Mouse (Mus musculus): ENCODE measurements around the gene Csnk1g1. TPM values are rescaled to one million over a fixed set of nuclear protein-coding genes. Genes with fewer than 3 reads are reported as not detected.

The Csnk1g1 gene
- polyA plus RNA-seq, 1 experiment: 6.8 TPM

DNA sequence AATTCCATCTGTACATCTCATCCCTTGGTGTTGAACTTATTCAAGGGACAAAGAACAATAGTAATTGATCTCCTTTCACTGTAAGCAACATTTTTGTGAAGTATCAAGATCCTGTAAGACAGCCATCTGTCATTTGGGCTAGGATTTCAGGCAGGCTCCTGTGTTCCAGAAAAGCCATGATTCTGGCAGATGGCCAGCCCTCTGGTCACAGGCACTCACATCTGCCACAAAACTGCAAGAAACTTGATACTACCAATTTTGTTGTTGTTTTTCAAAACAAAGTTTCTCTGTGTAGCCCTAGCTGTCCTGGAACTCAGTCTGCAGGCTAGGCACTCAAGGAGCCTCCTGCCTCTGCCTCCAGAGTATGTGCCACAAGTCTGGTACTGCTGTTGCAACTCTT is 67.2 kb downstream of the Csnk1g1 start:
- Histone ChIP-seq H3K27me3 (ENCODE audit: control insufficient read depth, insufficient read depth, insufficient read length) (no peaks in the 10 kb centered on the region), H3K36me3 (ENCODE audit: control insufficient read depth, insufficient read depth) (no peaks in the 10 kb centered on the region), H3K4me3 (no peak overlapping the region), H3K4me2 (ENCODE audit: low read depth) (no peak overlapping the region), H3K79me2 (ENCODE audit: control insufficient read depth, insufficient read depth) (peaks cover 3% of the 10 kb centered on the region), H3ac (ENCODE audit: control insufficient read depth, insufficient read length) (no peak overlapping the region)
- TF ChIP-seq MYOD1 (IDR thresholded peaks at IDR 0.05; ENCODE audit: control insufficient read depth in 1 of 3, insufficient read length in 2 of 3, low read depth in 2 of 3) (no peak), USF1 (IDR thresholded peaks at IDR 0.05; ENCODE audit: low read depth) (no peak), POLR2AphosphoS2 (IDR thresholded peaks at IDR 0.05; ENCODE audit: insufficient read length, low read depth) (no peak), POLR2A (IDR thresholded peaks at IDR 0.05; ENCODE audit: insufficient read length, low read depth) (no peak), CEBPB (IDR thresholded peaks at IDR 0.05; ENCODE audit: insufficient read depth, poor library complexity, severe bottlenecking) (no peak), MAX (IDR thresholded peaks at IDR 0.05; ENCODE audit: low read depth) (no peak)

DNA sequence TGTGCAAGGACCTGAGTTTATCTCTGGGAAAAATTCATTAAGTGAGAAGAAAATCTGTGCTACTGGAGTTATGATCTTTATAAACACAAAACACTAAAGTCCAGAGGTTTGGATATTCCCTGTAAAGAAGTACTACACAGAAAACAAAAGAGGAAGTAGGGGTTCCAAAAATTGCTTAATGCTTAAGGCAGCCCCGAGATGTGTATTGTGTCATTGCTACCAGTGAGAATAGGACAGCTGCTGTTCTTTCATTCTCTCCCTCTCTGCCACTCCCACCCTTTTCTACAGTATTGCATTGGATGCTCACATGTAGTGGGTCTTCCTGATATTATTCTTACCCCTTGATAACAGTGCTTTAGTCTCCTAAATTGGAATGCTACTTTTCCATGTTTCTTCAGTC is 74.1 kb downstream of the Csnk1g1 start:
- H3K27me3 ChIP-seq (ENCODE audit: control insufficient read depth, insufficient read depth, insufficient read length): no peaks in the 10 kb centered on the region
- no peak overlapping the region for H3K4me2 ChIP-seq (ENCODE audit: low read depth)
- TF ChIP-seq E2F4 (IDR thresholded peaks at IDR 0.05; ENCODE audit: insufficient read depth): no peak
- TF ChIP-seq MYOG (IDR thresholded peaks at IDR 0.05; ENCODE audit: control insufficient read depth in 1 of 3, insufficient read depth in 1 of 3, insufficient read length in 2 of 3, low read depth in 2 of 3): no peak
- no peak for TF ChIP-seq POLR2A (IDR thresholded peaks at IDR 0.05; ENCODE audit: insufficient read length, low read depth)
- no peak for TF ChIP-seq POLR2AphosphoS2 (IDR thresholded peaks at IDR 0.05; ENCODE audit: insufficient read length, low read depth)
- TF ChIP-seq MYOD1 (IDR thresholded peaks at IDR 0.05; ENCODE audit: control insufficient read depth in 1 of 3, insufficient read length in 2 of 3, low read depth in 2 of 3): no peak
- TF ChIP-seq REST (IDR thresholded peaks at IDR 0.05; ENCODE audit: insufficient read depth, insufficient read length): no peak
- no peak for TF ChIP-seq MAX (IDR thresholded peaks at IDR 0.05; ENCODE audit: low read depth)
- H3K79me2 ChIP-seq (ENCODE audit: control insufficient read depth, insufficient read depth): peaks cover 3% of the 10 kb centered on the region
- H3K36me3 ChIP-seq (ENCODE audit: control insufficient read depth, insufficient read depth): no peaks in the 10 kb centered on the region
- no peak overlapping the region for H3ac ChIP-seq (ENCODE audit: control insufficient read depth, insufficient read length)
- no peak overlapping the region for H3K4me3 ChIP-seq

GRCm38 (mm10) chr9:65987021-65987420 is 78.3 kb downstream of the Csnk1g1 start:
- TF ChIP-seq TCF12 (IDR thresholded peaks at IDR 0.05; ENCODE audit: insufficient read depth, poor library complexity, severe bottlenecking): no peak
- H3K36me3 ChIP-seq (ENCODE audit: control insufficient read depth, insufficient read depth): no peaks in the 10 kb centered on the region

DNA sequence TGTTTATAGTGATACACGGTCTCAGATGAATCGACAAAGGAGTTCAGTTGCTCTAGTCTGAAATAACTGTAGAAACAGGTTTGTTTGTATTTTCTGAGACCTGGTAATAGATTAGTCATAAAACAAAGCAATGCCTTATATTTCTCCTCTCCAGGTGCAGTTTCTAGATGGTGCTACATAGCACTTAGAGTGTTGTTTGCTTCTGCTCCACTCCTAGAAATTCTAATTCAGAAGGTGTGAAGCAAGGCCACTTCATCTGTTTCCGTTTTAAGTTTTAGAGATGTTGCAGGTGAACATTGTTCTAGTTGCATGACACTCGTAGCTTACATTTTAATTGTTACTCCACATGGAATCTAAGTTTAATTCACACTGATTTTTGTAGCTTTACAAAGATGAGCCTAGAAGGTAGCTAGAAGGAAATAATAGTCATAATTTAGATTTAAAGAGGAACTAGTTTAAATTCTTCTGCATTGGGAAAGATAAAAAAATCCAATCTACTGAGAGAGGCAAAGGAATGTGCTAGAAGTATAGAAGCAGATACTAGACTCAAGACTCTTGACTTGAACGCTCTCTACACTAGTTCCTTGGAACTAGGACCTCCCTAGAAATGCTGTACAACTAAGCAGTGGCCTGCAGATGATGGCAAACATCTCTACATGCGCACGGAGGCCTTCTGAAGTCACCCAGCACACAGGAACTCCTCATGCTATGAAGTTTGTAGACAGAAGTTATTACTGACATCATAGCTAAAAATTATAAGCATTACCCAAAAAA is 87.1 kb downstream of the Csnk1g1 start:
- peaks cover 8% of the 10 kb centered on the region for H3K36me3 ChIP-seq (ENCODE audit: control insufficient read depth, insufficient read depth)
- no peak overlapping the region for H3ac ChIP-seq (ENCODE audit: control insufficient read depth, insufficient read length)
- H3K27me3 ChIP-seq (ENCODE audit: control insufficient read depth, insufficient read depth, insufficient read length): no peaks in the 10 kb centered on the region
- H3K4me2 ChIP-seq (ENCODE audit: low read depth): no peak overlapping the region
- peaks cover 4% of the 10 kb centered on the region for H3K79me2 ChIP-seq (ENCODE audit: control insufficient read depth, insufficient read depth)
- TF ChIP-seq SRF (IDR thresholded peaks at IDR 0.05; ENCODE audit: control insufficient read depth, insufficient read length, low read depth) (no peak), REST (IDR thresholded peaks at IDR 0.05; ENCODE audit: insufficient read depth, insufficient read length) (no peak), MAX (IDR thresholded peaks at IDR 0.05; ENCODE audit: low read depth) (no peak), POLR2AphosphoS2 (IDR thresholded peaks at IDR 0.05; ENCODE audit: insufficient read length, low read depth) (no peak), CEBPB (IDR thresholded peaks at IDR 0.05; ENCODE audit: insufficient read depth, poor library complexity, severe bottlenecking) (no peak), USF1 (IDR thresholded peaks at IDR 0.05; ENCODE audit: low read depth) (no peak), POLR2A (IDR thresholded peaks at IDR 0.05; ENCODE audit: insufficient read length, low read depth) (no peak), E2F4 (IDR thresholded peaks at IDR 0.05; ENCODE audit: insufficient read depth) (no peak), MYOG (IDR thresholded peaks at IDR 0.05; ENCODE audit: control insufficient read depth in 1 of 3, insufficient read depth in 1 of 3, insufficient read length in 2 of 3, low read depth in 2 of 3) (no peak), MYOD1 (IDR thresholded peaks at IDR 0.05; ENCODE audit: control insufficient read depth in 1 of 3, insufficient read length in 2 of 3, low read depth in 2 of 3) (no peak), TCF3 (IDR thresholded peaks at IDR 0.05; ENCODE audit: insufficient read length, low read depth) (no peak), TCF12 (IDR thresholded peaks at IDR 0.05; ENCODE audit: insufficient read depth, poor library complexity, severe bottlenecking) (no peak)
- H3K4me3 ChIP-seq: no peak overlapping the region

More at GRCm38 (mm10) chr9:65987021-65987420, 78.3 kb downstream of the Csnk1g1 start:
- no peaks in the 10 kb centered on the region for H3K79me2 ChIP-seq (ENCODE audit: control insufficient read depth, insufficient read depth)
- H3K4me2 ChIP-seq (ENCODE audit: low read depth): no peak overlapping the region
- no peak overlapping the region for H3ac ChIP-seq (ENCODE audit: control insufficient read depth, insufficient read length)
- H3K4me3 ChIP-seq: no peak overlapping the region
- no peaks in the 10 kb centered on the region for H3K27me3 ChIP-seq (ENCODE audit: control insufficient read depth, insufficient read depth, insufficient read length)

GRCm38 (mm10) chr9:65998965-65999364 is 90.2 kb downstream of the Csnk1g1 start:
- Histone ChIP-seq H3K27me3 (ENCODE audit: control insufficient read depth, insufficient read depth, insufficient read length) (no peaks in the 10 kb centered on the region), H3K4me3 (no peak overlapping the region), H3ac (ENCODE audit: control insufficient read depth, insufficient read length) (no peak overlapping the region), H3K79me2 (ENCODE audit: control insufficient read depth, insufficient read depth) (peaks cover 4% of the 10 kb centered on the region), H3K36me3 (ENCODE audit: control insufficient read depth, insufficient read depth) (peaks cover 28% of the 10 kb centered on the region), H3K4me2 (ENCODE audit: low read depth) (no peak overlapping the region)
- TF ChIP-seq REST (IDR thresholded peaks at IDR 0.05; ENCODE audit: insufficient read depth, insufficient read length) (no peak), SRF (IDR thresholded peaks at IDR 0.05; ENCODE audit: control insufficient read depth, insufficient read length, low read depth) (no peak), MAX (IDR thresholded peaks at IDR 0.05; ENCODE audit: low read depth) (no peak), USF1 (IDR thresholded peaks at IDR 0.05; ENCODE audit: low read depth) (no peak), POLR2A (IDR thresholded peaks at IDR 0.05; ENCODE audit: insufficient read length, low read depth) (no peak), POLR2AphosphoS2 (IDR thresholded peaks at IDR 0.05; ENCODE audit: insufficient read length, low read depth) (no peak), TCF3 (IDR thresholded peaks at IDR 0.05; ENCODE audit: insufficient read length, low read depth) (no peak), E2F4 (IDR thresholded peaks at IDR 0.05; ENCODE audit: insufficient read depth) (no peak), MYOG (IDR thresholded peaks at IDR 0.05; ENCODE audit: control insufficient read depth in 1 of 3, insufficient read depth in 1 of 3, insufficient read length in 2 of 3, low read depth in 2 of 3) (no peak), MYOD1 (IDR thresholded peaks at IDR 0.05; ENCODE audit: control insufficient read depth in 1 of 3, insufficient read length in 2 of 3, low read depth in 2 of 3) (no peak)

Measured in myocyte (in vitro differentiated cells).